Mouse (Mus musculus): ENCODE data around the gene D930020B18Rik. TPM values are rescaled to one million over a fixed set of nuclear protein-coding genes. Genes with fewer than 3 reads are reported as not detected.

D930020B18Rik gene
- polyA plus RNA-seq, 1 experiment from 2014 or later = 0.21 TPM

DNA sequence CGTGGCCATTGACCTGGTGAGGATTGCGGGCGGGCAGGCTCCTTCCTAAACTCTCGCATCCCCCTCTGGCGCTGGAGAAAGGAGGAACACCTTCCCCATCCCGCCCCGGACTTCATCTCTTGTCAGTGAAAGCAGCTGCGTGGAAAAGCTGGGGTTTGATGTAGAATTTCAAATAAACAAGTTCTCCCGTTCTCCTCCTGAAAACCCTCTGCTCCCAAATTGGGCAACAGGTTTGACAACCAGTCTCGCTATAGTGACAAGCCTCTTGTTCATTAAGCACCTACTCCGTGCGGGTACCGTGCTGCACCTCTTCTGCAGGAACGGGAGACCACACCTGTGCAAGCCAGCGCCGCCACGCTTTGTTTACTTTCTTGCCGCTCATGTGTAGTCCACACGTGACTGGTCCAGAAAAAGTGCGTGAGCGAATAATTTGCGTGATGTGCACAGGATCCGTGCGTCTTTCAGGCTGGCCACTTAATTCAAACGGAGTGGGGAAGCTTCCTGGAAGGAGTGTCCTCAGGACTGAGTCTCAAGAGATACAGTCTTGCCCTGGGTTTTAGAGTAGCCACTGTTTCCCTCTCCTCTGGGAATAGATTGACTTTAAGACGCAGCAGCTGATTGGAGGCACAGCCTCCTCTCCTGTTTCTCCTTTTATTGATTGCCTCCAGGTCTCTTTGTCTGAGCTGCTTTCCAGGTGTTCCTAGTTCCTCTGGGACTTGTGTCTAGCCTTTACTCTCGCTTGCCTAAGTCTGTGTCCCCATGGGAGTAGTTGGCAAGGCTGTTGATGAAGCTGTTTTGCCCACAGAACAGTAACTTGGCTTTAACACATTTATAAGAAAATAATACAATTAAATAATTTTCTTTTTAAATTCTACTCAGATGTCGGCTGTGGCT is 913 bp downstream of the D930020B18Rik start:
- peaks cover 35% of the 10 kb centered on the region for H3K27me3 ChIP-seq
- 4% methylated on average over 28 of the region's 28 CpGs for WGBS

DNA sequence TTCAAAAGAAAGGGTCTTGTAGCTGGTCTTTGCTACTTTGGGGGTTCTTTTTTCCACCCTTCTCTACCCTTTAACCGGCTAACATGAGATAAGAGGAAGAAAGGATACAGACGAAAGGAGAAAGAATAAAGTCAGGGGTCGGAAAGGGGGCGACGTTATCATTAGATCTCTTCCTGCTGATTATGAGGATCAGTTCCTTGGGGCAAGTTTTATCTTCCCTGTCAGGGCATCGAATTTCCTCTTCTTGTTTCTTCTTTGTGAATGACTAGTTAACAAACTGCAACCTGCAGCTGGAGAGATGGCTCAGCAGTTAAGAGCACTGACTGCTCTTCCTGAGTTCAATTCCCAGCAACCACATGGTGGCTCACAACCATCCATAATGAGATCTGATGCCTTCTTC is 4.9 kb downstream of the D930020B18Rik start:
- Histone ChIP-seq H3K9ac (no peak overlapping the region), H3K4me2 (no peak overlapping the region), H3K9me3 (no peaks in the 10 kb centered on the region), H3K4me1 (replicated peaks) (peaks cover 13% of the 10 kb centered on the region), H3K27ac (replicated peaks) (no peak overlapping the region), H3K4me3 (no peak overlapping the region), H3K27me3 (peaks cover 35% of the 10 kb centered on the region), H3K36me3 (no peaks in the 10 kb centered on the region)
- ATAC-seq (ENCODE audit: low FRiP score, low read depth) = no peak
- WGBS = 75% methylated on average over 6 of the region's 6 CpGs

More for the DNA sequence above, 913 bp downstream of the D930020B18Rik start:
- Histone ChIP-seq H3K9ac (peak overlapping the region; percentile 44), H3K9me3 (no peaks in the 10 kb centered on the region), H3K4me1 (replicated peaks) (peaks cover 20% of the 10 kb centered on the region), H3K27ac (replicated peaks) (no peak overlapping the region), H3K4me3 (peak overlapping the region; percentile 50), H3K36me3 (no peaks in the 10 kb centered on the region), H3K4me2 (peak overlapping the region; percentile 99)
- ATAC-seq (ENCODE audit: low FRiP score, low read depth) = no peak

DNA sequence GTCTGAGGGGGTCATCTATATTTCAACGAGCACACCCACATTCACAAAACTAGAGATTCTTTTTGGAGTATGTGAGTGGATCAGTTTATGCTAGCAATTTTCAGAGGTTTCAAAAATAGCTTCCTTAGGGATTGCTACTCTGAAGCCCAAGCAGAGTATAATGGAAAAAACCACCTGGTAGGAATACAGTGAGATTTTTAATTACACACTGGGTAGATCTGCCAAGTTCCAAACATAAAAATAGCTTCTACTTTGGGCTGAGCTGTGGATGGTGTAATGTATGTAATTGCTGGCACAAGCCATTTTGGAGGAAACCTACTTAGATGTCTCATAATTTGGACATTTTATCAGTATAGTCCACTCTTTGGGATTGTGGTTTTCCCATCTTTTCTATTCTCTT is 11.7 kb downstream of the D930020B18Rik start:
- Histone ChIP-seq H3K9me3 (no peaks in the 10 kb centered on the region), H3K27me3 (no peaks in the 10 kb centered on the region), H3K36me3 (no peaks in the 10 kb centered on the region), H3K27ac (replicated peaks) (no peak overlapping the region), H3K4me3 (no peak overlapping the region), H3K9ac (no peak overlapping the region), H3K4me1 (replicated peaks) (no peaks in the 10 kb centered on the region), H3K4me2 (no peak overlapping the region)
- no peak for ATAC-seq (ENCODE audit: low FRiP score, low read depth)
- WGBS = 93% methylated on average over 1 of the region's 1 CpGs

- Histone ChIP-seq H3K36me3 (no peaks in the 10 kb centered on the region), H3K9ac (no peak overlapping the region), H3K4me2 (no peak overlapping the region), H3K27me3 (no peaks in the 10 kb centered on the region), H3K4me1 (replicated peaks) (no peaks in the 10 kb centered on the region), H3K4me3 (no peak overlapping the region), H3K9me3 (no peaks in the 10 kb centered on the region), H3K27ac (replicated peaks) (no peak overlapping the region)
- 77% methylated on average over 4 of the region's 4 CpGs for WGBS
- no peak for ATAC-seq (ENCODE audit: low FRiP score, low read depth)
These were observed 14.5 kb downstream of the D930020B18Rik start for GRCm38 (mm10) chr10:121655907-121656306.

GRCm38 (mm10) chr10:121662711-121663110 is 21.3 kb downstream of the D930020B18Rik start:
- WGBS = 93% methylated on average over 2 of the region's 2 CpGs
- no peak overlapping the region for H3K9ac ChIP-seq
- H3K4me2 ChIP-seq = no peak overlapping the region
- no peak overlapping the region for H3K4me3 ChIP-seq
- no peak overlapping the region for H3K27ac ChIP-seq (replicated peaks)
- 0 out of 2 replicates have a peak, but pooled peaks cover 8% of the 10 kb centered on the region for H3K4me1 ChIP-seq (replicated peaks)
- ATAC-seq (ENCODE audit: low FRiP score, low read depth) = no peak
- H3K36me3 ChIP-seq = no peaks in the 10 kb centered on the region
- no peaks in the 10 kb centered on the region for H3K27me3 ChIP-seq
- H3K9me3 ChIP-seq = no peaks in the 10 kb centered on the region

DNA sequence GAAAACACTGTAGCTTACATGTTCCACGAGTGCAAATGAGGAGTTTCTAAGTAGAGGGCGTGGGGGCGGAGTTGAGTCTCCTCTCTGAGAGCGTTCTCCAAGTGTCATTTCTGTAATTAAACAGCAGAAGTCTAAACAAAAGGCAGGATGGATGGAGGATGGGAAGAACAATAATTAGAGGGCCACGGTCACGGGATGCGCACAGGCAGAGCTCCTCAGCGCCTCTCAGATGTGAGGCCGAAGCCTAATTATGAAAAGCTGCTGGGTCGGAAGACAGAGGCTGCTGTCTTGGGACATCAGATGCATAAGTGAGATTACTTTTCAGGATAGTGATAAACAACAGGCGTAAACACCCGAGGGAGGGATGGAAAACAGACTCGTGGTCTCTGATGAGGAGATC is 22.2 kb downstream of the D930020B18Rik start:
- WGBS = 41% methylated on average over 13 of the region's 13 CpGs
- H3K4me1 ChIP-seq (replicated peaks) = 0 out of 2 replicates have a peak, but pooled peaks cover 8% of the 10 kb centered on the region
- peak overlapping the region; percentile 32; the same call in 1 of the 2 replicates for H3K4me2 ChIP-seq
- H3K4me3 ChIP-seq = no peak overlapping the region
- no peak overlapping the region for H3K9ac ChIP-seq
- H3K27ac ChIP-seq (replicated peaks) = no peak overlapping the region
- H3K9me3 ChIP-seq = no peaks in the 10 kb centered on the region
- H3K36me3 ChIP-seq = no peaks in the 10 kb centered on the region
- no peak; the same call in 1 of the 2 replicates for ATAC-seq (ENCODE audit: low FRiP score, low read depth)
- no peaks in the 10 kb centered on the region for H3K27me3 ChIP-seq

- Histone ChIP-seq H3K4me3 (no peak overlapping the region), H3K9ac (no peak overlapping the region), H3K27me3 (no peaks in the 10 kb centered on the region), H3K9me3 (no peaks in the 10 kb centered on the region), H3K4me1 (replicated peaks) (0 out of 2 replicates have a peak, but pooled peaks cover 8% of the 10 kb centered on the region), H3K27ac (replicated peaks) (no peak overlapping the region), H3K36me3 (no peaks in the 10 kb centered on the region), H3K4me2 (no peak overlapping the region)
- ATAC-seq (ENCODE audit: low FRiP score, low read depth) = no peak
- 74% methylated on average over 8 of the region's 8 CpGs for WGBS
These were observed 24.3 kb downstream of the D930020B18Rik start for GRCm38 (mm10) chr10:121665631-121666145.

- H3K36me3 ChIP-seq = no peaks in the 10 kb centered on the region
- WGBS = 92% methylated on average over 10 of the region's 10 CpGs
- ATAC-seq (ENCODE audit: low FRiP score, low read depth) = no peak
These were observed 27.7 kb downstream of the D930020B18Rik start for GRCm38 (mm10) chr10:121669103-121669502.

DNA sequence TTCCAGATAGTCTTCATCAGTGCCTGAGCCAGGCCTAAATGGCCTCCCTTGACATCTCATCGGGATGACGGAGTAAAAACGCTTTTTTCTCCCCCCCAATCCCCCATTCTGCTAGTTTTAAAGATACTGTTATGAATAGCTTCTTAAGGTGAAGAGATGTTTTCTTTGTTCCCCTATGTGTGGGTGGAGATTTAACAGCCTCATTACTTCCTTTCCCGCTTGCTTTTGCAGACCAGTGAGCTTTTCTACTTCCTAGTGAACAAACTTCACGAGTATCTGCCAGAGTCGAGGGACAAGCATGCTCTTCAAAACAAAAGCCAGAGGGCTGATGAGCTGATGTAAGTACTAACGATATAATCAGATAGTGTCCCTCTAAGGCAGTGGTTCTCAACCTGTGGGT is 35.6 kb downstream of the D930020B18Rik start:
- Histone ChIP-seq H3K27me3 (no peaks in the 10 kb centered on the region), H3K9ac (no peak overlapping the region), H3K27ac (replicated peaks) (no peak overlapping the region), H3K4me3 (no peak overlapping the region), H3K4me2 (no peak overlapping the region), H3K9me3 (no peaks in the 10 kb centered on the region), H3K4me1 (replicated peaks) (no peaks in the 10 kb centered on the region), H3K36me3 (no peaks in the 10 kb centered on the region)
- WGBS = 65% methylated on average over 7 of the region's 7 CpGs
- ATAC-seq (ENCODE audit: low FRiP score, low read depth) = no peak

More at GRCm38 (mm10) chr10:121669103-121669502, 27.7 kb downstream of the D930020B18Rik start:
- no peak overlapping the region for H3K9ac ChIP-seq
- H3K4me2 ChIP-seq = no peak overlapping the region
- H3K27me3 ChIP-seq = no peaks in the 10 kb centered on the region
- H3K4me3 ChIP-seq = no peak overlapping the region
- H3K4me1 ChIP-seq (replicated peaks) = 0 out of 2 replicates have a peak, but pooled peaks cover 1% of the 10 kb centered on the region
- H3K9me3 ChIP-seq = no peaks in the 10 kb centered on the region
- no peak overlapping the region for H3K27ac ChIP-seq (replicated peaks)

- no peak overlapping the region for H3K4me3 ChIP-seq
- WGBS = 84% methylated on average over 2 of the region's 2 CpGs
- H3K9me3 ChIP-seq = no peaks in the 10 kb centered on the region
- H3K4me1 ChIP-seq (replicated peaks) = no peaks in the 10 kb centered on the region
- no peak for ATAC-seq (ENCODE audit: low FRiP score, low read depth)
- H3K9ac ChIP-seq = no peak overlapping the region
- no peaks in the 10 kb centered on the region for H3K36me3 ChIP-seq
- H3K27ac ChIP-seq (replicated peaks) = no peak overlapping the region
- no peak overlapping the region for H3K4me2 ChIP-seq
- no peaks in the 10 kb centered on the region for H3K27me3 ChIP-seq
These were observed 39.5 kb downstream of the D930020B18Rik start for GRCm38 (mm10) chr10:121680902-121681301.

DNA sequence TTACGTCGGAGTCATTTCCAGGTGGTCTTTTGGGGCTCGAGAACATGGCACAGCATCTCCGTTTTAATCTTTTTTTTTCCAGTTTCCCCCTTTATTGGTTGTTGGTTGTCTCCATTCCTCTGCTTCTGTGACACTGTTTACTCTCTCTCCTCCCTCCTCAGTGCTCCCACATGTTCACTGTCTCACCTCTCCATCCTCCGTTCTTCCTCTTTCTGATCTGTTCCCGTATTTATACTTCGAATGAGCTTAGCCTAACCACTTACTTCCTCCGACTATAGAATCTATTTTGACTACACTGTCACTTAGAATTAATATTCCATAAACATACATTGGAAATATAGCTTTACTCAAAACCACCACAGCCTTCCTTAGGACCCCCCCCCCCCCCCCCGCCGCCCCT is 41.2 kb downstream of the D930020B18Rik start:
- 94% methylated on average over 10 of the region's 10 CpGs for WGBS
- no peak for ATAC-seq (ENCODE audit: low FRiP score, low read depth)
- no peak overlapping the region for H3K4me3 ChIP-seq

DNA sequence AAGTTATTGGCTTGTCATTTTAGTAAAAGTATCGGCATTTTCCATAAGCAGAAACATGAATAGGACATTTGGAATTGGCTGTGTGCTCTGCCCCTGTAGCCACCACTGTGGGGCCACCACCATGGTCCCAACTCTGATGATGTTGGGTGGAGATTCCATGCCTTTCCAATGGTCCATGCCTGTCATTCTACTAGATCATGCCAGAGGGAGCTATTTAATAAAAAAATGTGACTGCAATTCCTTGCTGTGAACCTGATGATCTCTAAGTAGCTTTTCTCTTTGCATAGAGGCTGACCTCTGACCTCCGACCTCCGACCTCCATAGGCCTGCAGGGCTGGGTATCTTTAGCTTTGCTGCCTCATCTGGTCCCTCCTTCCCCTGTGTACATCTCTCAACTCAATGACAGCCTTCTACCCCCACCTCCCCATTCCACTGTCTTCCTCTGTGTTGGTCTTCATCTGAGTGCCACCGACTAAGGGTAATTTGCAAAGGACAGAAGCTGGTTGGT is 44.8 kb downstream of the D930020B18Rik start:
- no peaks in the 10 kb centered on the region for H3K4me1 ChIP-seq (replicated peaks)
- H3K4me3 ChIP-seq = no peak overlapping the region
- H3K9ac ChIP-seq = no peak overlapping the region
- no peak overlapping the region for H3K27ac ChIP-seq (replicated peaks)
- no peaks in the 10 kb centered on the region for H3K36me3 ChIP-seq
- H3K9me3 ChIP-seq = no peaks in the 10 kb centered on the region
- no peak overlapping the region for H3K4me2 ChIP-seq
- no peak for ATAC-seq (ENCODE audit: low FRiP score, low read depth)
- 83% methylated on average over 4 of the region's 4 CpGs for WGBS
- H3K27me3 ChIP-seq = no peaks in the 10 kb centered on the region

More for the DNA sequence above, 41.2 kb downstream of the D930020B18Rik start:
- no peaks in the 10 kb centered on the region for H3K36me3 ChIP-seq
- no peak overlapping the region for H3K27ac ChIP-seq (replicated peaks)
- no peak overlapping the region for H3K9ac ChIP-seq
- no peaks in the 10 kb centered on the region for H3K27me3 ChIP-seq
- no peak overlapping the region for H3K4me2 ChIP-seq
- no peaks in the 10 kb centered on the region for H3K4me1 ChIP-seq (replicated peaks)
- H3K9me3 ChIP-seq = no peaks in the 10 kb centered on the region
